Mouse (Mus musculus) adrenal gland, postnatal 0 days (tissue): ENCODE results near the gene Trub1. TPM values are rescaled to one million over a fixed set of nuclear protein-coding genes. Genes with fewer than 3 reads are reported as not detected.

Experiments
- polyA plus RNA-seq: library from polyadenylated mRNA; unstranded; fragments of >200 nt; fragmentation: Nextera tagmentation; extraction: Ambion mirVana; gene quantifications from 2 replicates; pipeline ENCODE4 v1.2.1, GENCODE M21; 2015

Trub1 gene
- 21.6 and 24.2 TPM in 2 replicates for polyA plus RNA-seq

GRCm38 (mm10) chr19:57452492-57453217 lies at the start of gene Trub1:
Trub1 (plus strand) TSS chr19:57452912.

Other genes starting within 250 kb of the Trub1 start
- gene Ablim1, start 138.0 kb upstream of the Trub1 start, polyA plus RNA-seq, result 22.2 and 37.3 TPM in 2 replicates
- gene Fam160b1, start 92.2 kb upstream of the Trub1 start, polyA plus RNA-seq, result 9.9 and 13.2 TPM in 2 replicates
- 3.9 and 5.7 TPM in 2 replicates for gene Atrnl1, start 158.1 kb downstream of the Trub1 start, polyA plus RNA-seq